Mouse (Mus musculus): ENCODE data around the gene Dph1. TPM values are rescaled to one million over a fixed set of nuclear protein-coding genes. Genes with fewer than 3 reads are reported as not detected.
A peak's percentile ranks its signal among the peaks of the same experiment; 100 is the strongest.

Dph1 gene
- total RNA-seq (2021), result 10 to 100 TPM; 28.5 to 32.1 TPM
- long read RNA-seq, experiment 1, transcript Dph1-201 (13 exons, 2,139 nt), result major isoform, 26 of 37 reads
- long read RNA-seq, experiment 1, partial matches to known transcripts, result 5 of 37 reads
- long read RNA-seq, experiment 1, other reads (novel, unspliced or antisense), result 6 of 37 reads
- long read RNA-seq, experiment 2, transcript Dph1-201 (13 exons, 2,139 nt), result major isoform, 20 of 30 reads
- long read RNA-seq, experiment 2, partial matches to known transcripts, result 4 of 30 reads
- long read RNA-seq, experiment 2, other reads (novel, unspliced or antisense), result 6 of 30 reads

DNA sequence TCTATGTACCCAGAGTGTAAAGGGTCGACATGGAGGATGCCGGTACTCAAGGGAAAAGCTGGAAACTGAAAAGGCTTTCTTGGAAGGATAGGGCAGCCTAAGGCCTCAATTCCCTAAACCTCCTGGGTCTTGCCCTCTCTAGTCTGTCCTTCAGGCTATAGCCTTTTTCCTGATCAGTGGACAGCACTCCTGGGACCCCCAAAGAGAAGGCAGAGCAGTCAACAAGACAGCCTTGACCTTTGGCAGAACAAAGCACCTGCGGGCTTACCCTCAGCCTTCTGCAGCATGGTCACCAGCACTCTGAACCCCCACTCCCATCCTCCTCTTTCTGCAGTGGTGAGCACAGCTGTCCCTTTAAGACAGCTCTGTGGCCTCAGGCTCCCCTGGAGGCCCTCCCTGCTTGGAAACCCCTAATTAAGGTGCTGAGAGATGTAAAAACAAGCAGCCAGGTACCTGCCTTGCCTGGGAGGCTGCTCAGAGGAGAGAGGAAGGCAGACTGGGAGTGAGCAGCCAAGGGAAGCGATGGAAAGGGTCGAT, at the start of gene Dph1:
Dph1 (minus strand) TSS at position 337 of the 537 bp plus-strand sequence.
- no peak for DNase-seq (ENCODE audit: low spot score in 2 of 2)

DNA sequence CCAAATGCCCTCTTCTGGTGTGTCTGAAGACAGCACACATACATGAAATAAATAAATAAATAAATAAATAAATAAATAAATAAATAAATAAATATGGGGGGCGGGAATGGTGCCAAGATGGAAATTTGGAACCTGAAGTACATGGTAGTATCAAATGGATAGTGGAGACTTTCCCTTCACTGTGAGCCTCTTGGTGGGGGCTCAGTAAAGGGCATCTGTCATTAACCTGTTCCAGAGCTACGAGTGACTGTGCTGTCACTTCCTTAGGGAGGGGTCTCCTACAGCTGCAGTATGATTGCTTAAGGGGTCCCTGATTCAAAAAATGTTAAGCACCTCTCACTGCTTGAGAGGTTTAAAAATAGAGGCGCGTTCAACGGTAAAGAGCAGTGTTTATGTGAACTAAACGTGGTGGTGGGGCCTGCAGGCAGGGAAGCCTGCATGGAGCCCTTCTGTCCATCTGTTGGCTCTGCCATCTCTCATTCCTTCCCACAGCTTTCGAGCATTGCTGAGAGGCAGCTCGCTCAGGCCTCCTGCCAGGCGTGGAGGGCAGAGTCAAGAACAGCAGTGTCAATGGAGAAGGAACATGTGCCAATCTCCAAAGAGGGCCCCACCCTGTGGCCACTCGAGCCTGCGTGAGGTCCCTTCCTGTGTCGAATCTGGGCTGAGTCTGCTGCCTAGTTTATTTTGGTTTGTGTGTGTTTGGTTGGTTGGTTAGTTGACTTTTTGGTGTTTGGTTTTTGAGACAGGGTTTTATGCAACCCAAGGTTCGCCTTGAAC, 49.3 kb upstream of the Dph1 start:
- no peak for DNase-seq (ENCODE audit: low spot score in 2 of 2)

DNA sequence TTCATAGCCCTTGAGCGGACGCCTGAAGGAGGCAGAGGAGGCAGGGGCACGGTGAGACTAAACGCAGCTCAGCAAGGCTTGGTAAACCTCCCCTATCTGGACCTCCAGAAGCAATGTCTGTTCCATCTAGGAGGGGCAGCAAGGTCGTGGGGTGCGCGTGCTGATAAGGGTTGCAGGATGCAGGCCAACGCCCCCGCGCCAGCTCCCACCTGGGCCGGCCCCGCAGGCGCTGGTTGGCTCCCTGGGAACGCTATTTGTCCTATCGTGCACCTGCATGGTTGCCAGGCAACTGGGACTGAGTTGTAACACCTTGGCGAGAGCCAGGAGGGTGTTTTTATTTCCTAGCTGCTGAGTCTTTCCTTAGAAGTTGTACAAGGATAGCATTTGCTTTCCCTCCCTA, 43.7 kb upstream of the Dph1 start:
- no peak for DNase-seq (ENCODE audit: low spot score in 2 of 2)

DNA sequence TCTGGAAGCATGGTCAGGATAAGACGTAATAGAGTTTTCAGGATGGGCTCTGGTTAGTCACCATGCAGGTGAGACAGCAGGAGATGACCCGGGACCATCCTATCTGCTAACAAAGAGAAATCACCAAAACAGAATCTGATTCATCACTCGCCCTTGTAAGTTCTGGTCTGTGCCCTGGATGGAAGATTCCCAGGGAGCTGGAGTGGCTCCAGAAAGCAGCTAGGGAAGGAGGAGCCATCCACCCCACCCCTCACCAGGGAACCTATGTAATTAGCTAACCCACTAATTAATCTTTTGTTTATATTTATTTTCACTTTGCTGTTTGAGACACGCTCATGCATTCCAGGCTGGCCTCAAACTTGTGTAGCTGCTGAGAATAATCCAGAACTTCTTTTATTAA, 41.4 kb upstream of the Dph1 start:
- DNase-seq (ENCODE audit: low spot score in 2 of 2), result no peak

DNA sequence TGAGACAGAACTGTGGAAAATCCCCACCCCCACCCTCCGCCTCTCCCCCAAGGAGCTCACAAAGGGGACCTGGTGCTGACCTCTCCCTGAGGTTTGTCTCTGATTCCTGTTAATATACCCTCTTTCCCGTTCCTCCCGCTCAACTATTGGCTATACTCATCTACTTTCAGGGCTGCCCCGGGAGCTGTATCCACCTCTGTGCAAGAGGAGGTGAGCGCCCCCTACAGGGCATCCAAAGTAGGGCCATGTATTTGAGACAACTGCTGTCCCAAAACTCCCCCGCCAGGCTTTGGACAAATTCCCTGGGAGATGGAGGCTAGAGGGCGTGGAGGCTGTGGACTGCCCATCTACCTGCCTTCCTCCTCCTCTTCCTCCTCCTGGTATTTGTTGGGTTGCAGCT, 40.7 kb upstream of the Dph1 start:
- DNase-seq (ENCODE audit: low spot score in 2 of 2), result peak; percentile 44 to 55

DNA sequence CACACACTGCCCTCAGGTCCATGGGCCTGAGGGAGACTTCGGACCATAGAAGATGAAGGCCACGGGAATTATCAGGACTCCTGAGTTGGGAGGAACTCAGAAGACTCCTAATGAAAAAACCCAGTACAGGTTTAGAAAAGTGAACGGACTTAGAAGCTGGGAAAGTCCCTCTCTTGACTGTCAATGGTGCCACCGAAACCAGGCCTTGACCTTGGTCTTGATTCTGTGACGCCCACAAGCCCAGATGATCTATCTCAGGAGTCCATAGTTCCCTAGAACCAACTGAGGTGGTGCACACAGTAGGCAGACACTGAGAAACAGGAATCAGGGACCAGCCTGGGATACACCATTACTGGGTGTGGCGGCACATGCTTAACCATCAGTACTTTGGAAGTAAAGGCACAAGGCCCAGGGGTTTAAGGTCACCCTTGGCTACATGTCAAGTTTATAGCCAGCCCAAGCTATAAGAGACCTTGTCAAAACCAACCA, 39.3 kb upstream of the Dph1 start:
- no peak for DNase-seq (ENCODE audit: low spot score in 2 of 2)

DNA sequence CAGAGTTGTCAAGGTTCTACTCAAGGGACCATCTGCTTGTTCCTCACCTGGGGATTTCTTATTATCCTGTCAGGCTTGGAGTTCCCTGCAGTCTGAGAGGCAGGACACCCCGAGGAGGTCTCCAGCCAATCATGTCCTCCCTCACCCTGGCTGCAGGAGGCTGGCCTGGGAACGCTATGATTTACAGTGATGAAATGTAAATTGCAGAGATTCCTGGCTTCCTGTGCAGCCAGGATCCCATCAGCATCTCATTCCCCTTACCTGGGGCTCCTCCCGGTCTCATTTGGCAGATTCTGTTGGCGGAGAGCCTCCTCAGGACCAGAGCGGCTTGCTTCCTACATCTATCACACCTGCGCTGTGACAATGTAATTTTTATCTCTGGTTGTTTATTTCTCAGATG, 38.2 kb upstream of the Dph1 start:
- DNase-seq (ENCODE audit: low spot score in 2 of 2), result no peak

DNA sequence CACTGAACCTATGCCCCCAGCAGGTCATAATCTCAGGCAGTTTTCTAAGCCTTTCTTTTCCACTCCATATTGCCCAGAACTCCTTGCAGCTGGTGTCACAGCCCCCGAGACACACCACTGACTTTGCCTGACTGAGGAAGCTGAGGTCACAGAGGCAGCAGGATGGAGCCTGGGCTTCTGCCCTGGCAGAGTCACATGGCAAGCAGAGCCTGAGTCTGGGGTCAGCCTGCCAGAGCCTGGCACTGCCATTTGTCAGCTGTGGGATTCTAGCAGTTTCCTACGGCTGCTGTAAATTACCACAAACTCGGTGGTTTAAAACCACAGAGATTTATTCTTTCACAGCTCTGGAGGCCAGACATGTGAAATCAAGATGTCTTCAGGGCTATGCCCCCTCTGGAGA, 36.6 kb upstream of the Dph1 start:
- DNase-seq (ENCODE audit: low spot score in 2 of 2), result no peak

DNA sequence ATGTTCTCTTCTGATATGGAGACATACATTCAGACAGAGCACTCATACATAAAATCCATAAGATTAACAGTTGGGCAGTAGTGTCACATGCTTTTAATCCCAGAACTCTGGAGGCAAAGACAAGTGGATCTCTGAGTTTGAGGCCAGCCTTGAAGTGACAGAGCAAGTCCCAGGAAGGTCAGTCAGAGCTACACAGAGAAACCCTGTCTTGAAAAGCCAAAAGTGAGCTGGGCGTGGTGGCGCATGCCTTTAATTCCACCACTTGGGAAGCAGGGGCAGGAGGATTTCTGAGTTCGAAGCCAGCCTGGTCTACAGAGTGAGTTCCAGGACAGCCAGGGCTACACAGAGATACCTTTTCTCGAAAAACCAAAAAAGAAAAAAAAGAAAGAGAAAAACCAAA, 33.8 kb upstream of the Dph1 start:
- DNase-seq (ENCODE audit: low spot score in 2 of 2), result no peak

DNA sequence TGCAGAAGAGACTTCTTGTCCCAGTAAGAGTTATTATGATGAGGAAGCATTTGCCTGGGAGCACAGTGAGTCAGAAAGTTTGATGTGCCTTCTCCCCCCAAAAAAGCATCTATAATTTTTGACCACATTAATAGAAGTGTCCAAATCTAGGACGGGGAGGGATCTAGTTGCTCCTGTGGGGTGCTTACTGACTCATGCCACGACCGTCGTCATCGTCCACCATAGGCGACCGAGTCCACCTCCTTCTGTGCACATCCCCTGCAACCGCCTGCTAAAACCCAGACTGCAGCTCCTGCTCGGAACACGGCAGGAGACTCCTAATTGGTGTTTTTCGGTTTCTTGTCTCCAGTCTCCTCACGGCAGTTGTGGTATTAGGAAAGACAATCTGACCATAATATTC, 33.0 kb upstream of the Dph1 start:
- no peak for DNase-seq (ENCODE audit: low spot score in 2 of 2)

DNA sequence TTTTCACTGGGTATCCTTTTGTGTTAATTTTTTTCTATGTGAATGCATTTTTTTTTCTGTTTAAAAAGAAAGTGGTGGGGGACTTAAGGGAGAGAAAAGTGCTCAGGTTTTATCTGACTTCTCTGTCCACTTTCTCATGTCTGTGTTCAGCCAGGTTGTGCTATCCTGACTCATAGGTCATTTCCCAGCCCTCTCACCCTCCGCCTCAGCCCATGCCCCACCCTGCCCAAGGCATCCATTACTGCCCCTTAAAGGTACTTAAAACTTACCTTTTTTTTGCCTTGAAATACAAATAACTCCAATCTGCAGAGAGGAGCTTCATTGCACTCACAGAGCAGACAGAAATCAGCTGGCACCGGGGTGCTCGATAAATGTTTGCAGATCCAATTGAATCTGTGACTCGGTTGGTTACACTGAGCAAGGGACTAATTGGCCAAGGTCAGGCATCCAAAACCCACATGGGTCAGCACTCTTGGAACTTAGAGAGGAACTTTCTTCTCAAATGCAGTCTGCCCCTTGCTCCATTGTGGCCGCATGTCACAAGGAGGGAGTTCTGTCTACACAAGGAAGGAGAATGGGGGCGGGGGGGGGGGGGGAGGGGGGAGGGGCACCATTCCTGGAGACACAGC, 29.6 kb upstream of the Dph1 start:
- DNase-seq (ENCODE audit: low spot score in 2 of 2), result no peak

DNA sequence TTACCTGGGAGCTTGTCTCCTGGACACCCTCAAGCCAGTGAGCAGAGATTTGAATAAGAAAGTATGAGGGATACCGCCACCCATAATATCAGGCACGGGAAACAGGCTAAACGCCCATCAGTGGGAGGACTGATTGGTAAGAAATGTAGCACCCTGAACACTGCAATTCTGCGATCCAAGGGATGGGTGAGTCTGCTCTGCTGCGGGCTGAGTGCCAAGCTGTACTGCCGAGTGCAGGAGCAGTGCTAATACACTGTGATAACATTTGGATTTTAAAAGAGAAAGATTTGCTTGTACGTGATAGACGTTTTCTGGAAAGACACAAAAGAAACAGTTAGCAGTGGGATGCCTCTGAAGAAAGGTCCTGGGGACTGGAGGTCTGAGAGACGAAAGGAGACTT, 29.1 kb upstream of the Dph1 start:
- DNase-seq (ENCODE audit: low spot score in 2 of 2), result peak; percentile 62

DNA sequence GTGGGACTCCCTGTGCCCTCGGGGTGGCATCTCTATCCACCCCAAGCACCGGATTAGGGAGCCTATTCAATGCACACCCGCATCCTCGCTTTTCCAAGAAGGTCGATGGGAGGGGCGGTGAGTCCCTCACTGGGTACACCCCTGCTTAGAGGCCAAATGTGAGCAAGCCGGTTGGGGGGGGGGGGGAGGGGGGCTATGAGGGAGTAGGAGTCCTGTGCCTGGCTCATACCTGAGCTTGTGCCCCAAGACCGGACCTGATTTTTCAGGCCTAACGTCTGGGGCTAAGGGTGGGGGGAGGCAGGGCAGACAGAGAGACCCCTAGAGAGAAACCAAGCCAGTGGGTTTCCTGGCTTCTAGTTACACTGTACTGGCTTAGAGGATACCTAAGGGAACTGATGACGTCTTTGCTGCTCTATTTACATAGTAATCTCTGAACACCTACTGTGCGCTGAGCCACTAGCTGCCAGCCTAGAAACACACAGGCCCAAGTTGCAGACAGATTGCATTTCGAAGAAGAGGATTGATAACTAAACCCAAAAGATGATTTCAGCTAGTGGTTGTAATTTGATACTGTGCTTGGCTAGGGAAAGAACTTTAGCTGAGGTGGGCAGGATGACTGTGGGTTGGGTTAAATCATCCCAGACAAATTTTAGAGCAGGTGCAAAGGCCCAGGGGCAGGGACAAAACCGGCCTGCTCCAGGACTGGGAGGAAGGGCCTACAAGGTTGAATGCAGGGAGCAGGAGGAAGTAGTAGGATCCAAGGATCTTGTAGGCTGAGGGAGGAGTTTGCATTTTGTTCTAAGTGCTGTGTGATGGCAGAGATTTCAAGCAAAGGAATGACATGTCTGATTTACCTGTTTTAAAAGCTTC, 23.3 kb upstream of the Dph1 start:
- no peak for DNase-seq (ENCODE audit: low spot score in 2 of 2)

DNA sequence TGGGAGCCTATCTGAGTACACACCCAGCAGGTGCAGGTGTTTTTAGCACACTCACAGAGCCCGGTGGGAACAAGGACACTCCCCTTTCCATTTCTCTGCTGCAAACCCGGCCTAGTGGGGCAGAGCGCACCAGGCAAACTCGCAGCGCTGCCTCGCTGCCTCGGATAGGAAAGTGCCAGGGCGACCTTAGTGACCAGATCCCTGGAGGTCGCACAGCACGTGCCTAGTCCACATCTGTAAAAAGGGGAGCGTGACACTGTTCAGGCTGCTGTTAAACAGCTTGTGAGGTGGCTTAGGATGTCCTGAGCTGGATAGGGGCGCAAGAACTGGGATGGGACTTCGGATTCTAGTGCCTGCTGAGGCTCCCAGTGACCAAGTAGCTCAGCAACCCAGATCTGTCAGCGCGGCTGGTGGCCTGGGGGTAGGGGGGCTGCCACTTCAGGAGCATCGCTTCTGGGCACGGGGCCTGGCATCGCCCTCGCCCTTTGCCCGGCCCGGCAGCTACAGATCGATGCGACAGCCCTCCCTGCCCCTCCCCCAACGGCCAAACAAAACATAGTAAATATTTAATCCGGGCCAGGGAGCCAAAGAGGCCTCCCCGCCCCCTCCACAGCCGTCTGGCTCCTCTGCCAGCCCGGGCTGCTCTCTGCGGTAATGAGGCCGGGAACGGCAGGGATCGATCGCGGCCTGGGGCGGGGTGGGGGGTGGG, 22.5 kb upstream of the Dph1 start:
- no peak for DNase-seq (ENCODE audit: low spot score in 2 of 2)

DNA sequence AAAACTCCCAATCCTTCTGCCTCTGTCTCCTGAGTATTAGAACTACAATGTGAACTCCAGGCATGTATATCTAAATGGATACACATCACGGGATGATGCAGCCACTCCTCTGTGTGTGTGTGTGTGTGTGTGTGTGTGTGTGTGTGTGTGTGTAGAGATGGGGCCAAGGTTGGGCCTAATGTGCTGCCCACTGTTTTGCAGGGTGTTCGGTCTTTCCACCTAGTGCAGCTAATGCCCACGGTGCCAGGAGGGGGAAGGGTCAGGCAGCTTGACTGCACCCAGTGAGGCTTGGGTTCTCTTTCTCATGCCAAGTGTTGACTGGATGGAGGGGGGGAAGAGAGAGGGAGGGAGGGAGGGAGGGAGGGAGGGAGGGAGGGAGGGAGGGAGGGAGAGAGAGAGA, 21.8 kb upstream of the Dph1 start:
- DNase-seq (ENCODE audit: low spot score in 2 of 2), result no peak

DNA sequence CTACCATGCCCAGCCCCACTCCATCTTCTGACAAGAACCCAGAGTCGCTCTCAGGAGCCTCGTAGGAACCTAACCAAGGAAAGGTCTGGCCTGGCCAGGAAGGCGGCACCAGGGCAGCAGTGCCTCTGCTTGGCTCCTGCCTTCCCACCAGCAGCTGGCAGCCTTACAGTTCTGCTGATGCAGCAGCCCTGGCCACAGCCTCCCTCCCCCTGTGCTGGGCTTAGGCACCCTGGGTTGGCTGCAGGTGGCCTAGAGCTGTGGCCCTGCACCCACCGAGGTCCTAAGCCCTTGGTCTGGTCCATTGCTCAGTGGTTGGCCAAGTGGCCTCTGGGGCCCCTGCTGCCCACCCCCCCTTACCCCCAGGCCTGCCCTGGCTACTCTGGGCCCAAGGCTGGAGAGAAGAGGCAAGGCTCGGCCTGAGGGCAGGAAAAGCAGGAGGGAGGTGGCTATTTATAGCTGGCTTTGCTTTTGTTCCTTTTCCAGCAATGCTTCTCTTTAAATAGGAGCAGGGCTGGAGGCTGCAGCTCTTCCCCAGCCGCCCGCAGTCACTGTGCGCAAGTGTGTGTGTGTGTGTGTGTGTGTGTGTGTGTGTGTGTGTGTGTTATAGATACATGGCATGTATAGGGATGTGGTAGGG, 21.1 kb upstream of the Dph1 start:
- DNase-seq (ENCODE audit: low spot score in 2 of 2), result no peak

DNA sequence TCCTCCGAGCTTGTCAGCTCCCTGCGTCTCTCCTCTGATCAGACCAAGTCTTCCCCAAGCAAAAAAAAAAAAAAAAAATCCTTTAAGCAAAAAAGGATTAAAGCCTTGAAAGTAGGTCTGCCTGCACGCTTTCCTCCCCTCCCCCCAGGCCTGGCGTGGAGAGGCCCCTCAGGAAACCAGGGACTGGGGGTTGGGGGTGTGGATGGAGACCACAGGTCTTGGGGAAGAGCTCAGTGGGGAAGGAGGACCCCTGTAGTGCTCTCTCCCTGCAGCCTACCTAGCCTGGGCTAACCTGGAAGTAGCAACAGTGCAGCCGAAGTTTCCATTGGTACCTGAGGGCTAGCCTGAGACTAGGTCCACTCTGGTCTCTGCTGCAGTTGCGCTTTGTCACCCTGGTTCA, 19.7 kb upstream of the Dph1 start:
- no peak for DNase-seq (ENCODE audit: low spot score in 2 of 2)

DNA sequence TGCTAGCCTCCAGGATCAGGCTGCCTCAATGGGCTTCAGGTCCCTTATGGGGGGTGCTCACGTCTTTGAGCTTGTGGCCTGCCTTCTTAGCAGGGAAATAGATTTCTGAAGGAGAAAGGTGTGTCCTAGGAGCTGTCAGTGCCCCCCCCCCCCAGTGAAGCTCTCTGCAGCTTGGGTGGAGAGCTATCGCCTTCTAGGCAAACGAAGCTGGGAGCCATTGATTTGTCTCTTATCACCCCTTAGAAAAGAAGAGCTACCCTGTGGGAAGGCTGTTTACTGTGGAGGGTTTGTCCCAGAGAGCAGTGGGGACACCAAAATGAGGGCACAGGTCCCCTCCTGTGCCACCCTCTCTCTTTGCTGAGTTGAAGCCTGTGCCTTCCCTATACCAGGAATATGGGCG, 19.1 kb upstream of the Dph1 start:
- no peak for DNase-seq (ENCODE audit: low spot score in 2 of 2)

DNA sequence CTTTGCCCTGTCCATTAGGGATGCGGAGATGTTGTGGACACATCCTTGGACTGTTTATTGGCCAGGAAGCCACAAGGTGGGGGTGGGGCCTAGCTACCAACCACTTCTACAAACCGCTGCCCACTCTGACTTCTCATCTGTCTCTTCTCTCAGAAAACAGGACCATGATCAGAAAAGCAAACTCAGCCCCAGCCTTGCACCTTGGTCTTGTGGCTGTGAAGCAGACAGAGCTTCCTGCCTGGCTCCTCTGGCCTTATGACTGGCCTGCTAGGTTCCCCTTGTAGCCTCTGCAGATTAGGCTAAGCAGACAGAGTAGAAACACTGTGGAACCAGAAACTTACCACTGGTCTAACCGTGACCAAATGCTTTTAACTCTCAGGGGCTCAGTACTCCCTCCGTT, 18.3 kb upstream of the Dph1 start:
- DNase-seq (ENCODE audit: low spot score in 2 of 2), result no peak

DNA sequence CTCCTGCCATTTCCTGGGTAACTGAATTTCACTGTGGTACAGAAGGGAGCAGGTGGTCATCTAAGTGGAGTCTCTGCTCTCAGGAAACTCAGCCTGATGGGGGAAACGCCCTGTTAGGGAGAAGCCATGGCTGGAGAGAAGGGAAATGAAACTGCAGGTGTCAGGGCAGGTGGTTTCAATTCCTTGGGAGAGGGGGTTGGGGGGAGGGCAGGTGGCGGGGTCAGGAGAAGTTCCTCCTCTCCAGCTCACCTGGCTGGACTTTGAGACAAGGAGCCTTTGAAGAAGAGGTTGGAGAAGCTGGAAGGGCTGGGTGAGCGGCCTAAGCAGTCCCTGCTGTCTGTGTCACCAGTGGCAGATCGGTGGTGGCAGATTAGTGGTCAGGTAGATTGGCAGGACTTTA, 15.3 kb upstream of the Dph1 start:
- no peak for DNase-seq (ENCODE audit: low spot score in 2 of 2)

Measured in left cerebral cortex, adult 18-20 months (tissue).